Mouse (Mus musculus) limb, embryonic 13.5 days (tissue): ENCODE measurements around the gene Nkx2-1. TPM values are rescaled to one million over a fixed set of nuclear protein-coding genes. Genes with fewer than 3 reads are reported as not detected.

Experiments
- ATAC-seq: fragments of 200-750 bp; cut with Nextera tagmentation; 2 replicates; pipeline ENCODE4 v1.8.0; 2017; ENCODE audit warnings: low read depth, moderate number of reproducible peaks, moderate TSS enrichment; ENCODE audit not compliant: low FRiP score
- H3K27ac ChIP-seq: fragments of 300-500 bp; sonication (generic); 2 replicates; pipeline ENCODE4 v1.5.1; 2015; ENCODE audit warnings: inconsistent platforms, mild to moderate bottlenecking, moderate library complexity
- H3K27me3 ChIP-seq: fragments of 300-500 bp; sonication (generic); 2 replicates; pipeline ENCODE4 v1.6.1; 2015; ENCODE audit warnings: mild to moderate bottlenecking, inconsistent platforms
- H3K36me3 ChIP-seq: fragments of 300-500 bp; sonication (generic); 2 replicates; pipeline ENCODE4 v1.6.1; 2015; ENCODE audit warnings: inconsistent platforms, mild to moderate bottlenecking, moderate library complexity
- H3K4me1 ChIP-seq: fragments of 300-500 bp; sonication (generic); 2 replicates; pipeline ENCODE4 v1.6.1; 2015; ENCODE audit warnings: inconsistent platforms
- H3K4me2 ChIP-seq: fragments of 300-500 bp; sonication (generic); replicated peaks from 2 replicates; pipeline ENCODE4 v1.6.1; 2015; ENCODE audit warnings: inconsistent platforms, mild to moderate bottlenecking, moderate library complexity
- H3K4me3 ChIP-seq: fragments of 300-500 bp; sonication (generic); 2 replicates; pipeline ENCODE4 v1.5.1; 2015; ENCODE audit warnings: moderate library complexity, mild to moderate bottlenecking, inconsistent platforms
- H3K9ac ChIP-seq: fragments of 300-500 bp; sonication (generic); 2 replicates; pipeline ENCODE4 v1.6.1; 2015; ENCODE audit warnings: mild to moderate bottlenecking, inconsistent platforms
- H3K9me3 ChIP-seq: fragments of 300-500 bp; sonication (generic); 2 replicates; pipeline ENCODE4 v1.6.1; 2016; ENCODE audit warnings: inconsistent platforms
- WGBS: fragments of 180-500 bp; shearing (Covaris S2); methylation state at CpG from one replicate; pipeline ENCODE4 v1.1.7; 2015; 5-methylcytosine and 5-hydroxymethylcytosine counted together
- polyA plus RNA-seq: library from polyadenylated mRNA; unstranded; fragments of >200 nt; fragmentation: Nextera tagmentation; extraction: Ambion mirVana; gene quantifications from 2 replicates; pipeline ENCODE4 v1.2.1, GENCODE M21; 2015

Gene Nkx2-1
- 0.08 TPM in 1 of 2 replicates, not detected in the other for polyA plus RNA-seq

GRCm38 (mm10) chr12:56536884-56537265 lies at the start of gene Nkx2-1:
Gene Nkx2-1, minus strand, starts transcription at chr12:56536908.
- WGBS: 2% methylated on average over 11 of the region's 11 CpGs

GRCm38 (mm10) chr12:56541068-56541467 lies 4.4 kb upstream of the Nkx2-1 start:
- Histone ChIP-seq H3K9me3 (no peaks in the 10 kb centered on the region), H3K4me1 (peaks cover 1% of the 10 kb centered on the region; the same call in 1 of the 2 replicates), H3K36me3 (no peaks in the 10 kb centered on the region), H3K9ac (no peak overlapping the region), H3K4me3 (peak overlapping the region; percentile 23; the same call in 1 of the 2 replicates), H3K27ac (no peak overlapping the region), H3K4me2 (peak overlapping the region; percentile 50), H3K27me3 (peaks cover 93% of the 10 kb centered on the region)
- 1% methylated on average over 14 of the region's 14 CpGs for WGBS
- ATAC-seq: no peak

More at GRCm38 (mm10) chr12:56536884-56537265, at the start of gene Nkx2-1:
- no peak within 1 kb of the TSS for H3K9ac ChIP-seq
- H3K27ac ChIP-seq: no peak within 1 kb of the TSS
- no peaks in the 10 kb centered on the region for H3K36me3 ChIP-seq
- peak within 1 kb of the TSS; percentile 61 for H3K4me2 ChIP-seq
- ATAC-seq: no peak
- H3K27me3 ChIP-seq: peaks cover 97% of the 10 kb centered on the region
- H3K4me3 ChIP-seq: peak within 1 kb of the TSS; percentile 22
- peaks cover 24% of the 10 kb centered on the region for H3K4me1 ChIP-seq
- no peaks in the 10 kb centered on the region for H3K9me3 ChIP-seq

- under 1% methylated on average over 10 of the region's 10 CpGs for WGBS
- no peaks in the 10 kb centered on the region for H3K36me3 ChIP-seq
- peaks cover 93% of the 10 kb centered on the region for H3K27me3 ChIP-seq
- H3K4me3 ChIP-seq: peak overlapping the region; percentile 23; the same call in 1 of the 2 replicates
- ATAC-seq: no peak
- H3K27ac ChIP-seq: no peak overlapping the region
- H3K9me3 ChIP-seq: no peaks in the 10 kb centered on the region
- H3K4me1 ChIP-seq: peaks cover 6% of the 10 kb centered on the region
- H3K9ac ChIP-seq: no peak overlapping the region
- H3K4me2 ChIP-seq: peak overlapping the region; percentile 50
Observed at GRCm38 (mm10) chr12:56540591-56540990, 3.9 kb upstream of the Nkx2-1 start.

GRCm38 (mm10) chr12:56538601-56539000 lies 1.9 kb upstream of the Nkx2-1 start:
- no peaks in the 10 kb centered on the region for H3K9me3 ChIP-seq
- no peak overlapping the region for H3K27ac ChIP-seq
- H3K4me3 ChIP-seq: no peak overlapping the region
- ATAC-seq: no peak
- H3K9ac ChIP-seq: no peak overlapping the region
- H3K4me2 ChIP-seq: no peak overlapping the region
- 4% methylated on average over 3 of the region's 3 CpGs for WGBS
- H3K36me3 ChIP-seq: no peaks in the 10 kb centered on the region
- H3K4me1 ChIP-seq: peaks cover 18% of the 10 kb centered on the region
- H3K27me3 ChIP-seq: peaks cover 98% of the 10 kb centered on the region

- Histone ChIP-seq H3K27ac (no peak overlapping the region), H3K4me3 (no peak overlapping the region), H3K9ac (no peak overlapping the region), H3K4me2 (no peak overlapping the region), H3K36me3 (no peaks in the 10 kb centered on the region), H3K4me1 (peaks cover 23% of the 10 kb centered on the region), H3K27me3 (peaks cover 99% of the 10 kb centered on the region), H3K9me3 (no peaks in the 10 kb centered on the region)
- ATAC-seq: no peak
- 2% methylated on average over 6 of the region's 6 CpGs for WGBS
Observed at GRCm38 (mm10) chr12:56537931-56538330, 1.2 kb upstream of the Nkx2-1 start.

GRCm38 (mm10) chr12:56537342-56537741 lies 634 bp upstream of the Nkx2-1 start:
- ATAC-seq: no peak
- Histone ChIP-seq H3K4me3 (no peak overlapping the region), H3K27me3 (peaks cover 97% of the 10 kb centered on the region), H3K9me3 (no peaks in the 10 kb centered on the region), H3K4me2 (no peak overlapping the region), H3K27ac (no peak overlapping the region), H3K36me3 (no peaks in the 10 kb centered on the region), H3K4me1 (peaks cover 24% of the 10 kb centered on the region), H3K9ac (no peak overlapping the region)
- 2% methylated on average over 18 of the region's 19 CpGs for WGBS

- Histone ChIP-seq H3K36me3 (no peaks in the 10 kb centered on the region), H3K4me1 (peaks cover 24% of the 10 kb centered on the region), H3K4me3 (0 out of 2 replicates have a peak overlapping the region, but pooled peaks have one; percentile 22), H3K9ac (no peak overlapping the region), H3K4me2 (peak overlapping the region; percentile 61), H3K27ac (no peak overlapping the region), H3K27me3 (peaks cover 93% of the 10 kb centered on the region), H3K9me3 (no peaks in the 10 kb centered on the region)
- ATAC-seq: no peak
- WGBS: under 1% methylated on average over 44 of the region's 44 CpGs
Observed at GRCm38 (mm10) chr12:56536174-56536883, 379 bp downstream of the Nkx2-1 start.

- H3K4me2 ChIP-seq: peak overlapping the region; percentile 61
- peak overlapping the region; percentile 22 for H3K4me3 ChIP-seq
- H3K4me1 ChIP-seq: peaks cover 24% of the 10 kb centered on the region
- WGBS: under 1% methylated on average over 33 of the region's 36 CpGs
- ATAC-seq: no peak
- no peak overlapping the region for H3K27ac ChIP-seq
- no peak overlapping the region for H3K9ac ChIP-seq
- no peaks in the 10 kb centered on the region for H3K36me3 ChIP-seq
- no peaks in the 10 kb centered on the region for H3K9me3 ChIP-seq
- peaks cover 93% of the 10 kb centered on the region for H3K27me3 ChIP-seq
Observed at GRCm38 (mm10) chr12:56535411-56536173, 1.1 kb downstream of the Nkx2-1 start.

- Histone ChIP-seq H3K36me3 (no peaks in the 10 kb centered on the region), H3K9ac (peak overlapping the region; percentile 25; the same call in 1 of the 2 replicates), H3K4me1 (peaks cover 24% of the 10 kb centered on the region), H3K4me2 (peak overlapping the region; percentile 61), H3K9me3 (no peaks in the 10 kb centered on the region), H3K27me3 (peaks cover 93% of the 10 kb centered on the region), H3K4me3 (peak overlapping the region; percentile 36), H3K27ac (no peak overlapping the region)
- peak; percentile 33; the same call in 1 of the 2 replicates for ATAC-seq
- WGBS: under 1% methylated on average over 62 of the region's 62 CpGs
Observed at GRCm38 (mm10) chr12:56534651-56535326, 1.9 kb downstream of the Nkx2-1 start.

- no peak overlapping the region for H3K9ac ChIP-seq
- H3K27me3 ChIP-seq: peaks cover 93% of the 10 kb centered on the region
- H3K4me3 ChIP-seq: peak overlapping the region; percentile 36
- no peaks in the 10 kb centered on the region for H3K36me3 ChIP-seq
- no peaks in the 10 kb centered on the region for H3K9me3 ChIP-seq
- ATAC-seq: peak; percentile 17
- WGBS: under 1% methylated on average over 24 of the region's 24 CpGs
- H3K4me1 ChIP-seq: peaks cover 24% of the 10 kb centered on the region
- H3K27ac ChIP-seq: no peak overlapping the region
- peak overlapping the region; percentile 61 for H3K4me2 ChIP-seq
Observed at GRCm38 (mm10) chr12:56534311-56534650, 2.4 kb downstream of the Nkx2-1 start.

- Histone ChIP-seq H3K9ac (no peak overlapping the region), H3K4me3 (peak overlapping the region; percentile 36; the same call in 1 of the 2 replicates)
Observed at GRCm38 (mm10) chr12:56533501-56534310, 3.0 kb downstream of the Nkx2-1 start.

More at GRCm38 (mm10) chr12:56533501-56534310, 3.0 kb downstream of the Nkx2-1 start:
- H3K36me3 ChIP-seq: no peaks in the 10 kb centered on the region
- ATAC-seq: no peak
- H3K9me3 ChIP-seq: no peaks in the 10 kb centered on the region
- under 1% methylated on average over 54 of the region's 54 CpGs for WGBS
- H3K4me2 ChIP-seq: peak overlapping the region; percentile 49; the same call in 1 of the 2 replicates
- H3K27me3 ChIP-seq: peaks cover 93% of the 10 kb centered on the region
- H3K4me1 ChIP-seq: peaks cover 24% of the 10 kb centered on the region
- no peak overlapping the region for H3K27ac ChIP-seq
